Mouse (Mus musculus) mouse trophoblast stem cell (cell line): ENCODE results near the gene Rnf115.
"Not testable (repeated sequence)": the region's sequence is repeated elsewhere in the genome, so short reads cannot be mapped to it uniquely, and the experiment has no call there.

Source experiments
- in situ Hi-C, 2 experiments: fragments of 300-500 bp; cut with MseI, MboI; formaldehyde crosslinking; loops; 2 replicates in 1 of 2; 3 replicates in 1 of 2; pipeline ENCODE4 v1.15.1; 2025

Gene Rnf115

DNA sequence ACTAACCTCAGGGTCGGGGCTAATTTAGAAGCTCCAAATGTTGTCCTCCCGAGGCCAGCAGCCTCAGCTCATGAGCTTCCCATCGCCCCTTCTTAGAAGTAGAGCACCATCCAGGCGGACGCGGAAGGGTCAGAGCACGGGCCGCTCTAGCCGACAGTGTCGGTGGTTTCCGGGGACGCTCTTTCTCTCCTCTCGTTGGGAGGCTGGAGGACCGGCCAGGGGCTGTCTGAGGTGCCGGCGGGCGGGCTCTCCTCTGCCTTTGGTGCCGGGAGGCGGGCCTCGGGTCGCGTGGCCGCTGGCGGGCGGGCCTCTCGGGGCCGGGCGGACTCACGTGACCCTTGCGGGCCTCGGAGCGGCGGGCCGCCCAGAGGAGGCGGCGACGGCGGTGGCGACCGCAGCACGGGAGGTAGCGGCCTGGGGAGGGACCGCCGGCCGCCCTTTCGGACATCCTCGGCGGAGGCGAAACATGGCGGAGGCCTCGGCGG, at the start of gene Rnf115, which contains the start of gene Polr3c:
Gene Rnf115, plus strand, starts transcription at position 322 of the 485 bp plus-strand sequence.
Gene Polr3c, minus strand, starts transcription at position 286 of the 485 bp plus-strand sequence.
- in situ Hi-C loops, result no loop called here

DNA sequence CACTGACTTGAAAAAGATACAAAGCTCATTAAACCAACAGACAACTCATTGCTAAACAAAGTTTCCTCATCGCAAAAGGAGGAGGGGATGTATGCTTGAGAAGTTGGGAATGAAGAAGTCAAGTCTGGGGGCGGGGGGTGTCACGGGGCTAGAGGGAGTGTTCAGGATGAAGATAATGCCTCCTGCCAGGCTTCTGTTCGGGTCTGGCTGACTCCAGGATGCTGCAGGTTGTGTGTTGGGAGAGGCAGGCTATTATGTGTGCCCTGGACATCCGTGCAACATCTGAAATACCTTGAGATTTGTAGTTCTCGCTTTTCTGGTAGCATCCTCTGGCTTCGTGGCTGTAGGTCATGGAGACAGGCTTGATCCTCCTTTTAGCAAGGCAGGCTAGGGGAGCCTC, 49.0 kb upstream of the Rnf115 start:
- in situ Hi-C loops, result no loop called here

DNA sequence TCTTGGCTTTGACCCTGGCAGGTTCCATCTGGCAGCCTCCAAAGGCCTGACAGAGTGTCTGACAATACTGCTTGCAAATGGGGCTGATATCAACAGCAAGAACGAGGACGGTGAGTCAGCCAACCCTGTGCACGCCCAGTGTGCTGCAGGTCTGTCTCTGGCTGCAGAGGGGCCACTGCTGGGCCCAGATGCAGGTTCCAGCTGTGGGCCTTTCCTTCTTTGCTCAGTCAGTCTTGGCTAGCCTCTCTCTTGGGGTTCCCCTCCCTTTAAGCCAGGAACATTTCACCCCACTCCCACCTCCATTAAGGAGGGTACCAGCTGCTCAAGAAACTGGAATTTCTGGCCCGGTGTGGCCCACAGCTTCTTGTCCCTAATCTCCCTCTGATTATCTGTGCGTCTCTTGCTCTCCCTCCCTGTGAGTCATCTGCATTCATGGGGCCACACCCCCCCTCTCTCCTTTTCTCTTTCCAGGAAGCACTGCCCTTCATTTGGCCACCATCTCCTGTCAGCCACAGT, 48.2 kb upstream of the Rnf115 start:
- in situ Hi-C loops, result no loop called here

DNA sequence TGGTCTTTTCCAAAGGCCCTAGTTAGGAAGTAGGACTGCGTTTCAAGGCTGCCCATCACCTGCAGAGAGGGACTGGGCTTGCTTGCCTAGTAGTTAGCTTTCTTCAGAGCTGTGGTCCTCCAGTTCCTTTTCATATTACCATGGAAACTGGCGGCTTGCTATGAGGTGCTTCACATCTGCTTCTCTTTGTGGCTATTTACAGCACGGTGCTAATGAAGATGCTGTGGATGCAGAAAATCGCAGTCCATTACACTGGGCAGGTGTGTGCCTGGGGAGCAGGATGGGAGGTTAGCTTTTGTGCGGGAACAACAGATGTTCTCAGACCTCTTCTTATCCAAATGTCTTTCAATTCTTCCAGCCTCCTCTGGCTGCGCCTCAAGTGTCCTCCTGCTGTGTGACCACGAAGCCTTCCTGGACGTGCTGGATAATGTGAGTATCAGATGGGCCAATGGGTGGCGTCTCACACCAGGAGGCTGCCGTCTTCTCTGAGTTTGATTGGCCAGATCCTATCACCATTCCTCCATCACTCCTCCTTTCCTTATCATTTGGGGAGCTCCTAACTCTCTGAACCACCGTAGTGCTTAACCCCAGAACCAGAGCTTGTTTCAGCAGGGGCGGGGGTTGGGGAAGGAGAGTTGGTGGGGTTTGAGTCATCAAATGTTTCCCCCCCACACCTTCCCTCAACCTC, 47.1 kb upstream of the Rnf115 start:
- in situ Hi-C loops, result no loop called here

DNA sequence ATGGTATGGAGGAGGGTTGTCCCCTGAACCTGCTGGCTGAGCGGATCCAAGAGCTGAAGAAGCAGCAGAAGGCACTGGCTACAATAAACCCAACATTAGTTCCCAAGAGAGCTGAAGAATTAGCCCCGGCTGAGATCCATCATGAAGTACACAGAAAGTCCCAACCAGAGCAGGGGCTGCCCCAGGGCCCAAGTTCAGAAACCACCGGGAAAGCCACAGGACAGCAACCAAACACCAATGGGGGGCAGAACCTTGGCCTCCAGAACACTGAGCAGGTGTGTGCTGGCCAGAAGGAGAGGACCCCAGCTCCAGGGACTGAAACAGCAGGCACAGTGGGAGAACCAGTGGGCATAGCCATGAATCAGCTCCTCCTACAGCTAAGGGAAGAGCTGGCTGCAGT, 44.0 kb upstream of the Rnf115 start:
- in situ Hi-C loops, result no loop called here

DNA sequence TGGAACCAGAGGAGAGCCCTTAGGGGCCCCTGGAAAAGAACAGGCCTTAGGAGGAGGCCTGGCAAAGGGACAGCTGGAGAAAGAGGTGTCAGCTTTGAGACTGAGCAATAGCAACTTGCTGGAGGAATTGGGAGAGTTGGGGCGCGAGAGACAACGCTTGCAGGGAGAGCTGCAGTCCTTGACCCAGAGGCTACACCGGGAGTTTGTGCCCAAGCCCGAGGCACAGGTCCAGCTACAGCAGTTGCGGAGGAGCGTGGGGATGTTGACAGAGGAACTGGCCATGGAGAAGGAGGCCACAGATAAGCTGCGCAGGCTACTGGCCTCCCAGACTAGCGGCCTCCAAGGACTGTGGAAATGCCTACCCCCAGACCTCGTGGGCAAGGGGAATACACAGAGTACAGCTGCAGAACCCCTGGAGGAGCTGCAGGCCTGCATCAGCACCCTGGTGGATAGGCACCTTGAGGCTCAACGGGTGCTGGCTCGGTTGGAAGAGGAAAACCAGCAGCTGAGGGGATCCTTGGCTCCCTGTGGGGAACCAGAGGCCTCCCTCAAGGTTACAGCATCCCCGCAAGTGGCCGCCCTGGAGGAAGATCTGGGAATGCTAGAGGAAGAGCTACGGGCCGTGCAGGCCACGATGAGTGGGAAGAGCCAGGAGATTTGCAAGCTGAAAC, 43.2 kb upstream of the Rnf115 start:
- in situ Hi-C loops, result no loop called here

DNA sequence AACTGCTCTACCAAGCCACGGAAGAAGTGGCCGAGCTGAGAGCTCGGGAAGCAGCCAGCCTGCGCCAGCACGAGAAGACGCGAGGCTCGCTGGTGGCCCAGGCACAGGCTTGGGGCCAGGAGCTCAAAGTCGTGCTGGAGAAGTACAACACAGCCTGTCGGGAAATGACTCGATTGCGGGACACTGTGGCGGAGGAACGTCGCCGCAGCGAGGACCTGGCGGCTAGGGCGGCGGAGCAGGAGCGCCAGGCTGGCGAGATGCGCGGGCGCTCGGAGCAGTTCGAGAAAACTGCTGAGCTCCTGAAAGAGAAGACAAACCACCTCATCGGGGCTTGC, 42.7 kb upstream of the Rnf115 start:
- in situ Hi-C loops, result no loop called here

DNA sequence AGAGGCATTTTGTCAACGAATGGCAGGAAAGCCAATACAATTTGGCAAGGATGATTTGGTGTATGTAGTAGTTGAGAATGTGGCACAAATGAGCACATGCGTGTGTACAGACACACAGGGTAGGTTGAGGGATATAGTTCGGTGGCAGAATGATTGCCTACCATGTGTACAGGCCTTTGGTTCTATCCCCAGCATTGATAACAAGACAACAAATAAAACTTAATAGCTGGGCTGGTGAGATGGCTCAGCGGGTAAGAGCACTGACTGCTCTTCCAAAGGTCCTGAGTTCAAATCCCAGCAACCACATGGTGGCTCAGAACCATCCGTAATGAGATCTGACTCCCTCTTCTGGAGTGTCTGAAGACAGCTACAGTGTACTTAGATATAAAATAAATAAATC, 41.4 kb upstream of the Rnf115 start:
- in situ Hi-C loops, result not testable (repeated sequence)

DNA sequence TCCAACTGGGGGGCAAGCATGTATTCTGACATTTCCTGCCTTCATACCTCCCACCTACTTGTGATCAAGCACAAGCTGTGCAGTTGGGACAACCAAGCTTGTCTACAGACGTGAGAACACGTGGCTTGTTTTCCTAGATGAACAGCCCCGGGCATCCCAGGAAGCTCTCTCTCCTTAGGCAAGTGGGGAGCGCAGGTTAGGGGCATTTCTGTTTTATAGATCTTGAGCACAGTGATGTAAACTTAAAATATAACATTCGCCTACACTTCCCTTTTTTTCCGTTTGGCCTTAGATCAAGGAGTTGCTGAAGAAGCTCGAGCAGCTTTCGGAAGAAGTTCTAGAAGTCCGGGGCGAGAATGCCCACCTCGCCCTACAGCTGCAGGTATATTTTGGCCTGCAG, 38.6 kb upstream of the Rnf115 start:
- in situ Hi-C loops, result no loop called here

DNA sequence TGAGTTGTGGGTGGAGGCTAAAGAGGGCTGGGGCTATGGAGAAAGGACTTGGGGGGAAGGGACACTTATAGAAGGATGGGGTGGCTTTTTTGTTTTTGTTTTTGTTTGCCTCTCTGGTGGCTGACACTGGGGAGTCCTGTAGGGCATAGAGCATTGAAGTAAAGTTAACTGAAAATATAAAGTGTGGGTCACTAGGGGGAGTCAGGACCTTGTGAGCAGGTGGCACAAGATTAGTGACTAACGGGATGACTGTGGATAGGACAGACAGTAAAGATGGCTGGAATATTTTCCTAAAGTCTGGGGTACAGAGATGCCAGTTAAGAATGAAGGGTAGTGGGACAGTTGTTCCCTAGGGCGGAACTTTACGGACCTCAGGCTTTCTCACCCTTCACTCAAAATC, 37.2 kb upstream of the Rnf115 start:
- in situ Hi-C loops, result no loop called here

DNA sequence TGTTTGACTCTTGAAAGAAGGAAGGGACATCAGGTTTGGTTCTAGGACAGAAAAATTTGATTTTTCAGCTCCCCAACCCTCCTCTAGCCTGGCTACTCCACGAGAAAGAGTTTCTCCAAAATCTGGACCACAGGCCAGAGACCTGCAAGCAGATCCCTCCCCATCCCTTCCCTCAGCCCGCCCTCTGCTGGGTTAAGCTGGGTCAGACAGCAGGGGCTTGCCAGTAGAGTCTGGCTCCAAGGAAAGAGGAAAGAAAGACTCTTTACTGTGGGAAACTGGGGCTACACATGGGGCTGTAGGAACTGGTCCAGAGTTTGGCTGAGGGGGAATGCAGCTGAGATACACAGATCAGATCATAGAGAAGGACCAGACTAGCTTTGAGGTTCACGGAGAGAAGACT, 35.0 kb upstream of the Rnf115 start:
- in situ Hi-C loops, result no loop called here

DNA sequence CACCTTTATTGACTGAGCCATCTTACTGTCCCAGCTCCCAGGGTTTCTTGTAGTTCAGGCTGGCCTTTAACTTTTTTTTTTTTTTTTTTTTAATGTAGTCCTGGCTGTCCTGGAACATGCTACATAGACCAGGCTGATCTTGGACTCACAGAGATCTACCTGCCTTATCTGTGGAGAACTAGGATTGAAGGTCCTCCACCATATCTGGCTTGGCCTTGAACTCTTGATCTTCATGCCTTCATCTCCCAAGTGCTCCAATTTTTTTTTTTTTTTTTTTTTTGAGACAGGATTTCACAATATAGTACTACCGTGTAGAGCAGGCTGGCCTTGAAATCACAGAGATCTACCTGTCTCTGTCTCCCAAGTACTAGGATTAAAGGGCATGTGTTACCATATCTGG, 33.9 kb upstream of the Rnf115 start:
- in situ Hi-C loops, result no loop called here

DNA sequence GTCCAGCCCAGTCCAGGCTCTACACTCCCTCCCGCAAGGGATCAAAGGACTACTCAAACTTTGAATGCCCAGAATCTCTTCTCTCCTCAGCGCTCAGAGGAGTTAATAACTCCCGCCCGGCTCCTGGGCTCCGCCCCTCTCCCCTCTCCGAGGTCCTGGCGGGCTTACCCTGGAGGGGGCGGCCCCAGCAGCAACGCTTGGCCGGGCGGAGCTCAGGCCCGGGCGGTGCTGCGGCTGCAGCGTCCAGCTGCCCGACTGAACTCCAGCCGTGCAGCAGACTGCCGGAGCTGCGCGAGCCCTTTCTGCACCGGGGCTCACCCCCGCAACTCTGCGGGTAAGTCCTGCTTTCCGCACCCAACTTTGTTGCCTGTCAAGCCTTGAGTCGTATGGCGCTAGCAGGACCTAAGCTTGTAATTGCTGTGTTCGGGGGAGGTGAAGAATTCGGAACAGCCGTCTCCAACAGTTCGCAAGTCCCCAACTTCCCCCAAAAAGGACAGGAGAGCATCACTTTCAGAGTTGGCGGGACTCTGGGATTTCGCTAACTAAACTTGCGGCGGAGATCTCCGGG, 31.2 kb upstream of the Rnf115 start, which contains the start of gene Pias3:
Gene Pias3, plus strand, starts transcription at position 187 of the 568 bp plus-strand sequence.
- in situ Hi-C loops, result no loop called here

DNA sequence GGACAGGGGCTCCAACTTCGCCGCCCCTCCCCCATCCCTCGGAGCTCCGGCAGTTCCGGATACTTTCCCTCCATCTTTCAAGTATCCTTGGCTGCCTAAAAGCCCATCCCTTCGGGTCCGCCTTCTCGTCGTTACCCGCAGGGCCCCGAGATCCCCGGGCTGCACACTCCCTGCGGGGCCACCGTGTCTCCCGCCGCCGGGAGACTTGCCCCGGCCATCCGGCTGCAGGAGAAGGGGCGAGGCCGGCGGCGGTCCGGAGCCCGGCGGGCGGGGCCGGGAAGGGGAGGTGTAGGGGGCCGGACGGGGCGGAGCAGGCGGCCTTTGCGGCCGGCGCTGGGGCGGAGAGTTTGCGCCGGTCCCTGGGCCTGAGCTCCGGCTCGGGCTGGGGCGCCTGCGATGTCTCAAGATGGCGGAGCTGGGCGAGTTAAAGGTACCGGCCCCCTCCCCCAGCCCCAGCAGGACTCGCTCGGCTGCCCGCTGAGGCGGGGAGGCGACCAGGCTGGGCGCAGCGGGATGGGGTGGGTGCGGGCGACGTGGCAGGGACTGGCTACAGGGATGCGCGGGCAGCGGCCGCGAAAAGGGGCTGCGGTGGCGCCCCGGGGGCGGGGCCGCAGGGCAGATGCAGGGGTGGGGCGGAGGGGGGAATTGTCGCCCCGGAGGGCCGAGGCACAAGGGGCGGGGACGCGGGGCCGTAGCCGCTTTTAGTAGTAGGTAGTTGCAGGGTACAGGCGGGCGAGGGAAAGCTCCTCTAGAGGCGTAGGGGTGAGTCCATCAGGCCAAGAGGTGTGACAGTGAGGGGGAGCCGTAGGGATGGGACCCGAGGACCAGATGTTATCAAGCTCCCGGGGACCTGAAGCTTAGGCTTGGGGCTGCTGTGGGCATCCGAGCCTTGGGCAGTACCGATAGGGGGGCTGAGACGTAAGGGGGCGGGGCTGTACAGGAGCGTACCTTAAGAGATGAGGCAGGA, 30.4 kb upstream of the Rnf115 start:
- in situ Hi-C loops, result no loop called here

DNA sequence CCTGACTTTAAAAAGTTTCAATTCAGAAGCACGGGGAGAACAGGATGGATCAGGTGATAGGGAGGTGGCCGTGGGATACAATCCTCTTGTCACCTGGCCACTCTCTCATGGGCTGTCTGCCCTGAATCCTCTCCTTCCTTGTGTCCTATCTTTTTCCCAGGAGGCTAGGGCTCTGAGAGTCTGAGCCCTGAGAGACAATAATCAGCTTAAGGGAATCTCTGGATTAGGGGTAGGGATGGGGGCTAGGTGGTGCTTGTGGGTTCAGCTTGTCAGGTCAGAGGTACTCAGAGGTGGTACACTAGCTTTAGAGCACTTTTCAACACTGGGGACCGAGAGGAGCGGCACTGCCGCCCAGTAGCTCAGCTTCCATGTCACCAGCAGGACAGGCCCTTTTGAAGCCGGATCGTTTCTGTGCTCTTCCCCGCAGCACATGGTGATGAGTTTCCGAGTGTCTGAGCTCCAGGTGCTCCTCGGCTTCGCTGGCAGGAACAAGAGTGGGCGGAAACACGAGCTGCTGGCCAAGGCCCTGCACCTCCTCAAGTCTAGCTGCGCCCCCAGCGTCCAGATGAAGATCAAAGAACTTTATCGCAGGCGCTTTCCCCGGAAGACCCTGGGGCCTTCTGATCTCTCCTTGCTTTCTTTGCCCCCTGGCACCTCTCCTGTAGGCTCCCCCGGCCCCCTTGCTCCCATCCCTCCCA, 28.3 kb upstream of the Rnf115 start:
- in situ Hi-C loops, result no loop called here

DNA sequence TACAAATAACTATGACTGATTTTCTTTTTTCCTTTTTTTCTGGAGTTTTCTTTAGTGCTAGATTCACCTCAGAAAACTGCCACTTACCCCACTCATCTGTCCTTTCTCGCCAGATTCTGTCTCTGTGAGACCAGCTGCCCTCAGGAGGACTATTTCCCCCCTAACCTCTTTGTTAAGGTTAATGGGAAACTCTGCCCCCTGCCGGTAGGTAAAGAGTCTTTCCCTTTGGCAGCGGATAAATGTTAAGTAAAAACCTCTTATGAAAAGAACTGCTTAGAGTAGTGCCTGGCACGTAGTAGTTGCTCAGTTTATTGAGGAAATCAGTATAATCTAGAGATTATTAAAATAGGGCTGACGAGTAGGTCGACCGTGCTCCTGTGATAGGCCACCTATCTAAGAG, 27.1 kb upstream of the Rnf115 start:
- in situ Hi-C loops, result loop anchor here in 1 of 2 experiments (5.0 kb wide), 1 partner anchor 33 kb away; no protein-coding TSS in a partner anchor

DNA sequence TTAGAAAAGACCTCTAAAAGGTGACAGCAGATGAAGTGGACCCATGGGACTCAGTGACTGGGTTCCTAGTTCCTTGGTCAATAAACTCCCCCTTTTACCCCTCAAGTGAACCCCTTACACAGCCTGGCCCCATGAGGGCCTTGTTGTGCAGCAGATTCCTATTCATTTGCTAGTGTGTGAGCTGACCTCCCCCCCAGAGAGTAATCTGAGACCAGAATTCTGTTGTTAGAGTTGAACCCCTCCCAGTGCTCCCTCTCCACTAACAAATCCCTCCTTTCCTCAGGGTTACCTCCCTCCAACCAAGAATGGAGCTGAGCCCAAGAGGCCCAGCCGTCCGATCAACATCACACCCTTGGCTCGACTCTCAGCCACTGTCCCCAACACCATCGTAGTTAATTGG, 26.5 kb upstream of the Rnf115 start:
- in situ Hi-C loops, result loop anchor here in 1 of 2 experiments (5.0 kb wide), 1 partner anchor 34 kb away; no protein-coding TSS in a partner anchor

DNA sequence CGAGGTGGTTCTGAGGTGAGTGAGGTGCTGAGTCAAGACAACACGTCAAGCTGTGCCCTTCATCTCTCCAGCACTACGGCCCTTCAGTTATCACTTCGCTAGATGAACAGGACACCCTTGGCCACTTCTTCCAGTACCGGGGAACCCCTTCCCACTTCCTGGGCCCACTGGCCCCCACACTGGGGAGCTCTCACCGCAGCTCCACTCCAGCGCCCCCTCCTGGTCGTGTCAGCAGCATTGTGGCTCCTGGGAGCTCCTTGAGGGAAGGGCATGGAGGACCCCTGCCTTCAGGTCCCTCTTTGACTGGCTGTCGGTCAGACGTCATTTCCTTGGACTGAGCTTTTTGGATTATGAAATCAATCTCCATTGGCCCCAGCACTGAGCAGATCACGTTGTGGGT, 22.7 kb upstream of the Rnf115 start:
- in situ Hi-C loops, result loop anchor here in 1 of 2 experiments (5.0 kb wide), 1 partner anchor 37 kb away; no protein-coding TSS in a partner anchor

DNA sequence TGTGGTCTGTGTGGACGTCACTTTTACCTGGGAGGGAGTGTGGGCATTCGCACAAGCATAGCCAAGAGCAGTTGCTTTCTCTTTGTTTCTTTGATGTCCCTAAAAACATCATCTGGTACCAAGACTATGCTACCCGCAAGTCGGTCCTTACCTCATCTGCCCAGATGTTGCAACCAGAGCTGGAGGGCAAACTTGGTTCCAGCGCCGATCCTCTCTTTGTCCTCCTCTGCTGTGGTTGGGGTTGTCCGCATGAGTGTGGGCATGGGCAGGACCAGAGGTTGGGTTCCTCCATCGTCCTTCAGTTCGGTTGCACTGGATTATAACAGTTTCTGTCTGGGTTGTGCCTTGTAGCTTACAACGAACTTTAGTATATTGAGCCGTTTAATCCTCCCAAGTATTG, 21.2 kb upstream of the Rnf115 start:
- in situ Hi-C loops, result no loop called here

DNA sequence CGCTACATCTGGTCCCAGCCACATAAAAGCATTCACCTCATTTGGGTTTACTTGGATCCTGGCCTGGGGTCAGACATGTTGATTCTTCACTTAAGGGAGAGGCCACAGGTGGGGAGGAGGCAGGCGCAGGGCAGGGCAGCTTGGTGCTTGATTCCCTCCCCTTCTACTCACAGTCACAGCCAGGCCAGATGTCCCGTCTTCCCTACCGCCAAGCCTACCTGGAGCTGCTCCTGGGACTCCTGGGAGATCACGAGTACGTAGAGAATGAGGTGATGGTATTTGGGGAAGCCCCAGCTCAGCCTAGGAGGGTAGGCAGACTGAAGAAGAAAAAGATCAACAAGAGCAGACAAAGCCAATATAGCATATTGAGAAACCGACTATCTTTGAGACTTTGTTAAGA, 20.5 kb upstream of the Rnf115 start:
- in situ Hi-C loops, result no loop called here
